Mouse (Mus musculus) frontal cortex, adult (tissue): ENCODE measurements around the gene Dph3.
A peak's percentile ranks its signal among the peaks of the same experiment; 100 is the strongest.

ENCODE experiments used
- ATAC-seq: cut with Nextera tagmentation; 2 replicates; pipeline ENCODE4 v1.9.2; 2017; ENCODE audit warnings: mild to moderate bottlenecking, moderate library complexity, mixed read lengths; ENCODE audit not compliant: low TSS enrichment

The Dph3 gene

GRCm38 (mm10) chr14:32084761-32085485, 606 bp downstream of the Dph3 start, which contains the start of gene Oxnad1:
TSS of gene Oxnad1 (plus strand) at chr14:32085374.
- peak; percentile 93 for ATAC-seq

GRCm38 (mm10) chr14:32083466-32083865, 2.1 kb downstream of the Dph3 start:
- no peak for ATAC-seq

- no peak for ATAC-seq
These were observed 2.6 kb downstream of the Dph3 start for GRCm38 (mm10) chr14:32082891-32083290.

GRCm38 (mm10) chr14:32081026-32081425, 4.5 kb downstream of the Dph3 start:
- ATAC-seq = peak; percentile 22; the same call in 1 of the 2 replicates

- ATAC-seq = peak; percentile 27; the same call in 1 of the 2 replicates
These were observed 8.5 kb downstream of the Dph3 start for GRCm38 (mm10) chr14:32076896-32077575.

GRCm38 (mm10) chr14:32073901-32074300, 11.6 kb downstream of the Dph3 start:
- no peak for ATAC-seq

- peak; percentile 92 for ATAC-seq
These were observed 12.3 kb downstream of the Dph3 start for GRCm38 (mm10) chr14:32073211-32073685.

GRCm38 (mm10) chr14:32072807-32073206, 12.7 kb downstream of the Dph3 start:
- ATAC-seq = no peak

- no peak for ATAC-seq
These were observed 24.1 kb downstream of the Dph3 start for GRCm38 (mm10) chr14:32061398-32061797.

GRCm38 (mm10) chr14:32057664-32058063, 27.9 kb downstream of the Dph3 start:
- ATAC-seq = no peak

- ATAC-seq = no peak
These were observed 28.9 kb downstream of the Dph3 start for GRCm38 (mm10) chr14:32056675-32057074.

GRCm38 (mm10) chr14:32055781-32056180, 29.7 kb downstream of the Dph3 start:
- no peak for ATAC-seq

- no peak for ATAC-seq
These were observed 30.7 kb downstream of the Dph3 start for GRCm38 (mm10) chr14:32054788-32055187.

- no peak for ATAC-seq
These were observed 31.6 kb downstream of the Dph3 start for GRCm38 (mm10) chr14:32053895-32054294.

GRCm38 (mm10) chr14:32050171-32050570, 35.4 kb downstream of the Dph3 start:
- no peak for ATAC-seq

- no peak for ATAC-seq
These were observed 39.2 kb downstream of the Dph3 start for GRCm38 (mm10) chr14:32046357-32046756.

- ATAC-seq = no peak
These were observed 43.4 kb downstream of the Dph3 start for GRCm38 (mm10) chr14:32042108-32042507.

GRCm38 (mm10) chr14:32037661-32038252, 47.8 kb downstream of the Dph3 start:
- ATAC-seq = no peak

- ATAC-seq = no peak
These were observed 49.0 kb downstream of the Dph3 start for GRCm38 (mm10) chr14:32036482-32036881.

- ATAC-seq = peak; percentile 92
These were observed 53.0 kb downstream of the Dph3 start for GRCm38 (mm10) chr14:32032522-32032921.
